Mouse (Mus musculus): ENCODE results near the gene Rc3h2.

Gene Rc3h2

GRCm38 (mm10) chr2:37338497-37339187 is 84.1 kb downstream of the Rc3h2 start:
- peak; percentile 46 to 61 for DNase-seq

- no peak for DNase-seq
These were observed 89.4 kb downstream of the Rc3h2 start for GRCm38 (mm10) chr2:37333321-37333720.

- DNase-seq = no peak
These were observed 96.5 kb downstream of the Rc3h2 start, which contains the start of gene Olfr368 for GRCm38 (mm10) chr2:37326215-37326614. TSS of gene Olfr368 (plus strand) at chr2:37326515.
